Mouse (Mus musculus) T-helper 2 cell (primary cell): ENCODE measurements at regions not wholly inside any gene's neighbourhood (a gene's known extent, or its start where the extent isn't known, plus 50 kb on each side); places are given as distances from the start of the nearest gene placed in this dataset.

Experiments
- in situ Hi-C: fragments of 300-600 bp; cut with MboI, MseI; formaldehyde crosslinking; loops from one replicate; pipeline ENCODE4 v1.15.1; 2025; ENCODE audit warnings: high pct_unique_total_duplicates

DNA sequence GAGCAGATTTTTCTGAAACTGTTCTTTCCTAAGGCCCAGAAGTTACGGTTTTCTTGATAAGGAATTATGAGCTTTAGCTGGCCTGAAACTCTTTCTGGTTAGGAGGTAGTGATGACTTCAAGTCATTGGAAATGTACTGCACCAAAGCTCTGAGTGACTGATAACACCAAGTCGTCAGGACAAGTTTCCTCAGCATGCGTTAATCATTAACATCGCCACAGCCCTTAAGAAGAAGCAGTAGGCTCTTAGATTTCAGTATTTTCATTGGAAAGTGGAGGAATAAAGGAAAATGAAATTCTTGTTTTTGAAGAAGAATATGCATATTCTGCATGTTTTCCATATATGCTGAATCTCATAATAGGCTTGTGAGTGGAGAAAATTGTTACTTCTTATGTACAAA, 390.3 kb upstream of the Gm11114 start:
- in situ Hi-C loops = no loop called here

DNA sequence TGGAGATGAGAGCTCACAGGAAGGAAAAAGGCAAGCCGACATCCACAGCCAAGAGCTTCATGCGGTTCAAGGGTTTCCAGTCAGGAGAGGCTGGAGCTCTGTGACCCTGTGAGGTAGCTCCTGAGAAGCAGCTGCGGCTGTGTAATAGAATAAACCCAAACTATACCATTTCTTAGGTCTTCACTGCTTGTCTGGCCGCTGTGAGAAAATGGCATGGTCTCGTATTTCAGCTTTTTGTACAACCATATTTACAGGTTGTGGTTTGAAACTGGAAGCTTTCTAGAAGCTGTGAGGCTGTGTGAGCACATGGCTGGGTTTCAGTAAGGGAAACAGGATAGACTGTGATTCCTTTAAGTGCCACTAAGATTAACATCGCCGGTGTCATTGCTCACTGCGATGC, 388.6 kb upstream of the Gm11114 start:
- in situ Hi-C loops = no loop called here

GRCm38 (mm10) chr9:84936291-84937055, 376.1 kb upstream of the Gm11114 start:
- in situ Hi-C loops = no loop called here

DNA sequence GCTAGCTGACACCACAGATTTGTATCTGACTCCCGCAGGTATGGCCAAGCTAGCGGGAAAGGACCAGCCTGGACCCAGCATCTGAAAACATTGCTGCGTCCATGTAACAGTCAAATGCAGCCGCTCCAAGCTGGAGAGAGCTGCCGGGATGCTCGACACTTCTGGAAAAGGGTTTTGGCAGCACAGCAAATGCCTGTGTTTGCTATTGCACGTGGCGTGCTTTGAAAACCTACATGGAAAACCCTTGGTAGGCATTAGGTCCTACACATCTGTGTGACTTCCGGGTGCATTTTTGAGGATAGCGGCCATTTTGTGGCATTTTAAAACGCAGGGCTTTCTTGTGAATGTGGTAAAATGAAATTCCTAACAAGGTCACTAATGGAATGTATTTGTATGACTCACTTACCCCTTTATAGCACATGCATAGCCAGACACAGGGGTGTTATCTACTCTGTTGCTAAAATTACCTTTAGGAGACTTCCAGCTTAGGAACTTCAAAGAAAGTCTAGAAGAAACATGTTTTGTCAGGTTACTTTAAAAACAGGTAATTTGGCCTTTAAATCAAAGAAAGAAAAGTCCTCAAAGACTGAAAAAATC, 345.9 kb upstream of the Gm11114 start:
- in situ Hi-C loops = no loop called here

GRCm38 (mm10) chr9:84969975-84970608, 342.5 kb upstream of the Gm11114 start:
- in situ Hi-C loops = no loop called here

DNA sequence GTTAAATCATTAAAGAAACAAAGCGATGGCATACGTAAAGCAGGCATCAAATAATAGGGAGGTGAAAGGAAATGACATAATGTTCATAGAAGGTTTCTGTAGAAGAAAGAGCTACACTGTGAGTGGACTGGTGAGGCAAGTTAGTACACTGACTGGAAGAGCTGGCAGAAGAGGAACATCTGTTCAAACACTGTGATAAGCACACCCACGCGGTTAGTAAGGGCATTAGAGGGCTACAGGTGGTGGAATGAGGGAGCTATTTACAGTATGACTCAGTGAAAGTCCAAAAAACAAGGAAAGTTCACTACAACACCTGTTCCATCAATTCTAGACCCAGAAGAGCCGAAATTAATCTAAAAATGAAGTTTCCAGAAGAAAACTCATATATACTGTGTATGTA, 335.1 kb upstream of the Gm11114 start:
- in situ Hi-C loops = no loop called here

DNA sequence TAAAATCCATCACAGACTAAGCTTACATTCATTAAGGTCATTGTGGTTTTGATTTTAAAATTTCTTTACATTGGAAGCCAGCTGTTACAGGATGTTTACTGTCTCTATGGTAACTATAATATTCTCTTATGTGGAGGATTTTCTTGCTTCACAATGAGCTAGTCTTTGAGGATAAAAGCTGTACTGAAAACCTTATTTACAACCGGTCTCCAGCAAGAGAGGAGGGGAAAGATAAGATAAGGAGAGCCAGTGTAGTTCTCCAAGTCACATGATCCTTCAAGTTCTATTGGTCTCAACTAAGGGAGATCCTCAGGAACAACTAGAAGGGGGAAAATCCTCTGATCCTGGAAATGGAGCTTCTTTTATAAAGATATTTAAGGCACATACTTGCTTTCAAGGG, 309.2 kb upstream of the Gm11114 start:
- in situ Hi-C loops = loop anchor here (25.0 kb wide), 1 partner anchor 1041 kb away; no protein-coding TSS in a partner anchor

GRCm38 (mm10) chr9:85011361-85011760, 301.2 kb upstream of the Gm11114 start:
- in situ Hi-C loops = loop anchor here (5.0 to 25.0 kb wide), 2 partner anchors 316 to 1049 kb away; partner anchors contain the start of gene Tent5a

- in situ Hi-C loops = no loop called here
Measured at GRCm38 (mm10) chr9:85048112-85048978, 264.2 kb upstream of the Gm11114 start.

DNA sequence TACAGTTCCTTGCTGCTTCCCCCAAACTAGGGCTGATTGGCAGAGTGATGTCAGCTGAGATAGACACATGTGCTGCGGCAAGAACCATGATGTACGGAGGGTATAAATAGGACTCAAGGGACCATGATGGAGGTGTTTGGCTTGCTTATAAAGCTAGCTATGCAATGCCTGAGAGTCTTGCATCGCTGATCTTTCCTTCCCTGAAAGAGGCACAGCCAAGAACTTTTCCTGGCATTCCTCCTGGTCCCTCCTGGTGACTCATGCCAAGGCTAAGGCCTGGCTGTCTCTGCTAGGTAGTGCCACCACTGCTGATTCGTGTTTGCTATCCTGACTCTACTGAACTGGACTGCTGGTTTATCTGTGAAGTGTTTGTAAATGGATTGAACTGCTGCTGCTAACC, 260.0 kb upstream of the Gm11114 start:
- in situ Hi-C loops = no loop called here

DNA sequence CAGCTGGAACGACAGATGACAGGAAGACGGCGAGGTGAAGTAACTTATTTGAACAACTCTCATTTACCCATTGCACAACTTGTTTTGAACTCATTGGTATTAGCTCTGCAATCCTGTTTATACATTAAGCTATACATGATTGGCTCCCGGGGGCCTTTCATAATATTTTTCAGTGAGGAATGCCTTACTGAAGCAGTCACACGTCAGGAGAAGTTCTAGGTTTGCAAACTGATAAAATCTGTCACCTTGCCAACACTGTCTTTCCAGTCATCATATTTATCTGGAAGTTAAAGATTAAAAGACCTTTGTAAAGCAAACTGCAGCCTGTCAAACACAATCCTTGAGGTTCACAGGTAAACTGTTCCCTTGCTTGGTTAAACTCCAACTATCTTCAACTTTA, 232.6 kb upstream of the Gm11114 start:
- in situ Hi-C loops = no loop called here

DNA sequence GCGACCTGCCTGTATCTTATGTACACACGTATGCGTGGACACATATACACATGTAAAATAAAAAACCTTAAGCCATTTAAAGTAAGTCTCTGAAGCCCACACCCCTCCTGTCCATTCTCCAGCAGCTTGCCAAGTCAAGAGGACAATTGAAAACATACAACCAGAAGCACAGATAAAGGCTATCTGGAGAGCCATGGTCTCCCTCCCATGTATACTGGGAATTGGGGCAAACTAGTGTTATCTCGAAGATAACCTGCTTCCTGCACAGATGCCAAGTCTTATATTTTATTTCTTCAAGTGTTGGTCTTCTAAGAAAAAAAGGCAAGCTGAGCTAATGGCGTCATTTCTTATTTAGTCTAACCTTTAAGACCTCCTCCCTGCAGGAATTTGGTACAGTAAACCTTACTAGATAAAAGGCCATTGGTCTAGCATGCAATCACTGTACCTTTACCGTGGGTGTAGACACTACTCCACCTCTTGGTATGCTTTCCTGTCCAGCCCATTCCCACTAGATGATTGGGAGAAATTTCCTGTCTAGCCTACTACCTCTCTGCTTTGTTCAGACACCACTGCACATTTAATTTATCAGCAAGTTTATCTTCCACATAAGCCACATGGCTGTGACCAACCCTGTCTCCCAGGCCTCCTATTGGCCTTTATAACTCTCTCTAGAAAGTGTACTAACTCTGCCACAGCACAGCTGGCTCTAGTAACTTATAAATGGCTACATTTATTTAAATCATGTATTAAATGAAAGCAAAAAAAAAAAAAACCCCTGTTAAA, 223.8 kb upstream of the Gm11114 start:
- in situ Hi-C loops = no loop called here

DNA sequence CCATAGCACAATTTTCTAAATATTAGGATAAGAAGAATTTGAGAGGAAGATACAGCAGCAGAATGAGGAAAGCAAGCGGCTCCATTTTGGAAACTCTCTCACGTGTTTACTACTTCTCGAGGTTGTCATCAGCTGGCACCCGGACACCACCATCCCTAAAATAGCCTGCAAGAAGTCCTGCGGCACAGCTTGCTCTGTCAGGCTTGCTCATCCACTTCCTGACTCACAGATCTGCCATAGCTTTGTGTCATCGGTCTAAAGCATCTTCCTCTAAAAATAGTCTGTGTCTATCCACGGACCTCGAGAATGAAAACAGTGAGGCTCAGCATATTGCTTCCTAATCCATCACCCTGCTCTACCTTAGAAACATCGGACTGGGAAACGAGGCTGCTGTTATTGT, 222.3 kb upstream of the Gm11114 start:
- in situ Hi-C loops = no loop called here

- in situ Hi-C loops = no loop called here
Measured at GRCm38 (mm10) chr9:85095234-85095633, 217.3 kb upstream of the Gm11114 start.

DNA sequence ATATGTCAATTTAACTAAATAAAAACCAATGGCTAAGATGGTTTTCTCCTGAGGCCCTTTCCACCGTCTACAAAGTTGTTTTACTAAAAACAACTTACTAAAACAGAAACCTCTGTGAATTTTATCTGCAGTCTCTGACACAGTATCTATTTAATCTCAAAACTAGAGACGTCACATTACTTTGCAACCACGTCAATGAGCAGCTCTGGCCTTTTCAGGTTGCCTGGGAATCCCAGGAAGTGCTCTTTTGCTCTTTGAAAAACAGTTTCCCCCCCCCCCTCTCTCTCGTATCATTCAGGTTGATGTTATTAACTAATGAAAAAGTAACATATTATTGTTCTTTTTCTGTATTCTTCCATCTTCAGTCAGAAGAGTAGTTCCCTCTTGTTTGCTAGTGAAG, 216.1 kb upstream of the Gm11114 start:
- in situ Hi-C loops = no loop called here

- in situ Hi-C loops = no loop called here
Measured at GRCm38 (mm10) chr9:85112928-85113327, 199.6 kb upstream of the Gm11114 start.

GRCm38 (mm10) chr9:85114234-85114633, 198.3 kb upstream of the Gm11114 start:
- in situ Hi-C loops = no loop called here

GRCm38 (mm10) chr9:85120061-85120460, 192.5 kb upstream of the Gm11114 start:
- in situ Hi-C loops = no loop called here

DNA sequence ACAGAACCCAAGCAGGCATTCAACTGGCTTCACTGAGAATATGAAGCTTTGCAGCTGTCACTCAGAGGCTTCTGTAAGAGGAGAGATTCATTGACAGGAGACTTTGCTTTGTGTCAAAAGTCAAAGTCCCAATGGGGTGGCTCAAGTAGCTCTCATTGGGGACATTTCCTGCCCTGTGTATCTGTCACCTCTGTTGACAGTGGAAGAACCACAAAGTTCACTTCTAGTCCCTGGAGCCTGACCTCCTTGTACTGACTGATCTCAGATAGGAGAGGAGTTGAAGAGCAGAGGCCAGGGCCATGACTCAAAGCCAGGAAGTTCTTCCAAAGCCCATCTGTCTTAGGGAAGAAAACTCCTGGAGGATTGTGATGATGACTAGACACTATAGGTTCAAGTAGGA, 191.5 kb upstream of the Gm11114 start:
- in situ Hi-C loops = no loop called here

- in situ Hi-C loops = no loop called here
Measured at GRCm38 (mm10) chr9:85123706-85124105, 188.9 kb upstream of the Gm11114 start.

DNA sequence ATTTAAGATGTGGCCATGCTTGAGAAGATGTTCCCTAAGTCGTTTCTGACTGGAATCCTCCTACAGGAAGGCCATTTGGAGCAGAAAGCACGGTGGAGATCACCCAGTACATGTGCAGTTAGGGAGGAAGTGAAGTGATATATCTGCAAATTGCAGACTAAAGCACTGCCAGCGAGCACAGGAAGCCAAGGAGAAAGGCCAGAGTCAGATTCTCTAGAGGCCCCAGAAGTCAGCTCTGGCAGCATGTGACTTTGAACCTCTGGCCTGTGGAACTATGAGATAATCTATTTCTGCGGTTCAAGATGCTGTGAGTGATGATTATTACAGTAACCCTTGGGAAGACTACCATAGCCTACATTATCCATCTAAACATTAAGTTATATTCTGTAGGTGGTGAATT, 186.8 kb upstream of the Gm11114 start:
- in situ Hi-C loops = no loop called here
